ENCODE assay signal across 10 mouse cellular contexts in the genomic region with DNA sequence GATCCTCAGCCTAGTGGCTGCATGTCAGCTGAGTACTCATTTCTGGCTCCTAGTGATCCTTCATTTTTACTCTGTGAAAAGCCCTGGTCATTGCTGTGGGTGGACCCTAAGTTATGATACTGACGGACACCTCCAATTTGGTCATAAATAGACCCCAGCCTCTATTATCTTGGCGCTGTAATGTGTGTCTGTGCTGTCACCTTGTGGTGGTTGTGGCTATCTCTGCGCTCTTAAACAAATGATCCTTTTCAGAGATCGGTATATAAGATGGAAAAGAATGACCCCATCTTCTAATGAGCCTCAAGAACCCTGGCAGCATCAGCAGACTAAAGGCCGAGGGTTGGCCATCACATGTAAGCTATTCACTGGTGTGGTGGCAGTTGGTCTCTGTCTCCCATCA. TPM values are rescaled to one million over a fixed set of nuclear protein-coding genes. Genes with fewer than 3 reads are reported as not detected.
DNase-seq lines count a peak whose midpoint lies in the region; ATAC-seq and TF ChIP-seq lines count a peak whose summit lies in the region.
"Had no signal": no experiment of that assay in that cellular context is flagged by ENCODE, and none has a peak within 500 bp of the region (broad histone marks: within the 10 kb centered on the region; RNA-seq: fewer than 3 reads in every experiment).

No protein-coding gene starts in this region.

- TF ChIP-seq CTCF in forebrain, postnatal 0 days (IDR thresholded peaks at IDR 0.05; ENCODE audit: low read depth), result peak; percentile 44

- ATAC-seq in forebrain, postnatal 0 days, result no peak
- ATAC-seq in forebrain, embryonic 14.5 days, result no peak
- ATAC-seq in kidney, embryonic 16.5 days (ENCODE audit: low FRiP score, low TSS enrichment), result no peak
- no peak for ATAC-seq in embryonic facial prominence, embryonic 12.5 days (ENCODE audit: insufficient number of reproducible peaks, insufficient read depth, low FRiP score, low TSS enrichment)
- no peak for ATAC-seq in liver, embryonic 12.5 days
- no peak for ATAC-seq in activated CD4-positive, CD25-positive, alpha-beta regulatory T cell, adult 4 months

- DNase-seq in forebrain, postnatal 0 days, result no peak
- DNase-seq in forebrain, embryonic 14.5 days (ENCODE audit: low spot score), result no peak
- no peak for DNase-seq in kidney, postnatal 10 days
- no peak for DNase-seq in frontal cortex, postnatal 25 days (ENCODE audit: low spot score in 2 of 2)
- DNase-seq: adrenal gland, postnatal 10 days had no signal

- H3K4me3 ChIP-seq in forebrain, postnatal 0 days (ENCODE audit: low read depth, low read length), result no peak overlapping the region
- H3K4me3 ChIP-seq in forebrain, embryonic 14.5 days (ENCODE audit: low read depth, low read length), result no peak overlapping the region
- no peak overlapping the region for H3K4me3 ChIP-seq in kidney, embryonic 16.5 days (ENCODE audit: low read length)
- H3K4me3 ChIP-seq in embryonic facial prominence, embryonic 12.5 days, result no peak overlapping the region
- H3K4me3 ChIP-seq in liver, embryonic 12.5 days, result no peak overlapping the region; the same call in 1 of the 2 replicates
- H3K4me3 ChIP-seq: left cerebral cortex, adult 2 months had no signal

- H3K9ac ChIP-seq in forebrain, postnatal 0 days, result no peak overlapping the region
- no peak overlapping the region for H3K9ac ChIP-seq in forebrain, embryonic 14.5 days (ENCODE audit: low read length)
- H3K9ac ChIP-seq in kidney, embryonic 16.5 days (replicated peaks; ENCODE audit: low read length), result no peak overlapping the region
- H3K9ac ChIP-seq in embryonic facial prominence, embryonic 12.5 days, result no peak overlapping the region
- H3K9ac ChIP-seq in liver, embryonic 12.5 days, result no peak overlapping the region

- no peaks in the 10 kb centered on the region for H3K27me3 ChIP-seq in forebrain, postnatal 0 days (ENCODE audit: insufficient read depth, low read length)
- no peaks in the 10 kb centered on the region for H3K27me3 ChIP-seq in forebrain, embryonic 14.5 days (replicated peaks; ENCODE audit: control insufficient read depth, insufficient read depth, low read length)
- H3K27me3 ChIP-seq in kidney, embryonic 16.5 days (ENCODE audit: insufficient read depth, low read length), result no peaks in the 10 kb centered on the region
- no peaks in the 10 kb centered on the region for H3K27me3 ChIP-seq in embryonic facial prominence, embryonic 12.5 days
- H3K27me3 ChIP-seq in liver, embryonic 12.5 days (replicated peaks), result peaks cover 16% of the 10 kb centered on the region; the same call in 1 of the 2 replicates

- H3K9me3 ChIP-seq in forebrain, postnatal 0 days (ENCODE audit: low read length), result no peaks in the 10 kb centered on the region
- H3K9me3 ChIP-seq in forebrain, embryonic 14.5 days (replicated peaks; ENCODE audit: control insufficient read depth, low read length), result no peaks in the 10 kb centered on the region; the same call in 1 of the 2 replicates
- H3K9me3 ChIP-seq in kidney, embryonic 16.5 days (ENCODE audit: low read length), result peaks cover 19% of the 10 kb centered on the region; the same call in 1 of the 2 replicates
- no peaks in the 10 kb centered on the region; the same call in 1 of the 2 replicates for H3K9me3 ChIP-seq in embryonic facial prominence, embryonic 12.5 days
- H3K9me3 ChIP-seq in liver, embryonic 12.5 days (replicated peaks), result peaks cover 26% of the 10 kb centered on the region

- no peaks in the 10 kb centered on the region for H3K4me1 ChIP-seq in forebrain, postnatal 0 days (ENCODE audit: insufficient read depth)
- no peaks in the 10 kb centered on the region for H3K4me1 ChIP-seq in forebrain, embryonic 14.5 days (ENCODE audit: control insufficient read depth, insufficient read depth, low read length)
- peaks cover 26% of the 10 kb centered on the region for H3K4me1 ChIP-seq in kidney, embryonic 16.5 days (ENCODE audit: insufficient read depth, low read length)
- H3K4me1 ChIP-seq in embryonic facial prominence, embryonic 12.5 days, result peaks cover 12% of the 10 kb centered on the region
- H3K4me1 ChIP-seq in liver, embryonic 12.5 days, result peaks cover 31% of the 10 kb centered on the region

- 56% methylated on average over 5 of the region's 5 CpGs for whole genome bisulfite sequencing in forebrain, postnatal 0 days
- WGBS in forebrain, embryonic 14.5 days, result 63% methylated on average over 5 of the region's 5 CpGs
- 65% methylated on average over 5 of the region's 5 CpGs for WGBS in kidney, embryonic 16.5 days
- WGBS in embryonic facial prominence, embryonic 12.5 days, result 54% methylated on average over 5 of the region's 5 CpGs
- WGBS in liver, embryonic 12.5 days (ENCODE audit: insufficient replicate concordance), result 57% methylated on average over 5 of the region's 5 CpGs

- no peak overlapping the region for H3K27ac ChIP-seq in forebrain, postnatal 0 days (ENCODE audit: low read depth, low read length)
- H3K27ac ChIP-seq in forebrain, embryonic 14.5 days (ENCODE audit: low read depth, low read length), result no peak overlapping the region
- H3K27ac ChIP-seq in kidney, embryonic 16.5 days (ENCODE audit: low read length), result peak overlapping the region; percentile 77; the same call in 1 of the 2 replicates
- H3K27ac ChIP-seq in embryonic facial prominence, embryonic 12.5 days, result peak overlapping the region; percentile 82
- no peak overlapping the region; the same call in 1 of the 2 replicates for H3K27ac ChIP-seq in liver, embryonic 12.5 days
- H3K27ac ChIP-seq: left cerebral cortex, adult 2 months had no signal

- no peak overlapping the region for H3K4me2 ChIP-seq in forebrain, postnatal 0 days (ENCODE audit: low read depth)
- no peak overlapping the region for H3K4me2 ChIP-seq in forebrain, embryonic 14.5 days (ENCODE audit: low read length)
- H3K4me2 ChIP-seq in kidney, embryonic 16.5 days (replicated peaks; ENCODE audit: low read depth, low read length), result no peak overlapping the region
- no peak overlapping the region for H3K4me2 ChIP-seq in embryonic facial prominence, embryonic 12.5 days (replicated peaks)
- peak overlapping the region; percentile 66; the same call in 1 of the 2 replicates for H3K4me2 ChIP-seq in liver, embryonic 12.5 days

- H3K36me3 ChIP-seq in forebrain, postnatal 0 days (ENCODE audit: insufficient read depth), result no peaks in the 10 kb centered on the region
- H3K36me3 ChIP-seq in forebrain, embryonic 14.5 days (ENCODE audit: control insufficient read depth, insufficient read depth, low read length), result no peaks in the 10 kb centered on the region
- no peaks in the 10 kb centered on the region for H3K36me3 ChIP-seq in kidney, embryonic 16.5 days (ENCODE audit: insufficient read depth, low read length)
- H3K36me3 ChIP-seq in embryonic facial prominence, embryonic 12.5 days, result no peaks in the 10 kb centered on the region
- H3K36me3 ChIP-seq in liver, embryonic 12.5 days, result no peaks in the 10 kb centered on the region

RNA-seq across cellular contexts. Expression of a gene that starts 46.6 kb away (rescaled TPM):
- total RNA-seq in forebrain, postnatal 0 days (2014; rRNA removed), result 44.8 and 73.5 TPM in 2 replicates
- 25.5 and 27.9 TPM in 2 replicates for polyA plus RNA-seq in forebrain, postnatal 0 days (2015; fragmentation: Nextera tagmentation; extraction: Ambion mirVana)
- polyA plus RNA-seq in forebrain, embryonic 14.5 days (2014; fragmentation: Nextera tagmentation; extraction: Ambion mirVana), result 21.7 and 28.7 TPM in 2 replicates
- 24.4 and 24.6 TPM in 2 replicates for polyA plus RNA-seq in kidney, embryonic 16.5 days (2015; fragmentation: Nextera tagmentation; extraction: Ambion mirVana)
- 19.8 and 32.6 TPM in 2 replicates for polyA plus RNA-seq in embryonic facial prominence, embryonic 12.5 days (2016; fragmentation: Nextera tagmentation; extraction: Ambion mirVana)
- 10.4 and 14.4 TPM in 2 replicates for polyA plus RNA-seq in liver, embryonic 12.5 days (2016; fragmentation: Nextera tagmentation; extraction: Ambion mirVana)
- polyA plus RNA-seq in activated CD4-positive, CD25-positive, alpha-beta regulatory T cell, adult 4 months (2017; shearing (Covaris generic)), result 10 to 100 TPM; 10.2 to 31.9 TPM

Comparison
In these comparisons a context has a peak if more than half of its experiments do, and no peak if none do; other contexts are left out.
1. H3K27ac ChIP-seq: peak in kidney, embryonic 16.5 days (single experiment) and embryonic facial prominence, embryonic 12.5 days (single experiment); none in forebrain, postnatal 0 days (single experiment), forebrain, embryonic 14.5 days (single experiment) and liver, embryonic 12.5 days (single experiment).